9 mouse cellular contexts compared by ENCODE assay signal in genomic region chr8:20380590-20381238, GRCm38 (mm10). TPM values are rescaled to one million over a fixed set of nuclear protein-coding genes. Genes with fewer than 3 reads are reported as not detected.
DNase-seq lines count a peak whose midpoint lies in the region; ATAC-seq and TF ChIP-seq lines count a peak whose summit lies in the region.
"Not testable (repeated sequence)": the region's sequence is repeated elsewhere in the genome, so short reads cannot be mapped to it uniquely, and the experiment has no call there.
"Had no signal": no experiment of that assay in that cellular context is flagged by ENCODE, and none has a peak within 500 bp of the region (broad histone marks: within the 10 kb centered on the region; RNA-seq: fewer than 3 reads in every experiment).

No protein-coding gene starts in this region.

- ATAC-seq in embryonic facial prominence, embryonic 13.5 days (ENCODE audit: insufficient number of reproducible peaks, insufficient read depth, low FRiP score, low TSS enrichment, low read depth) = peak; percentile 89
- peak; percentile 38 to 39; a peak in 2 of 4 replicates for ATAC-seq in hematopoietic stem cell, adult 5-6 weeks (replicated peaks in 1 of 2; ENCODE audit: insufficient read depth in 1 of 2, low FRiP score in 2 of 2, low TSS enrichment in 1 of 2, low read depth in 1 of 2, poor library complexity in 2 of 2, severe bottlenecking in 2 of 2)
- peak; percentile 79 for ATAC-seq in kidney, postnatal 0 days (replicated peaks; ENCODE audit: low FRiP score, low read depth)
- ATAC-seq in liver, embryonic 14.5 days (ENCODE audit: insufficient read depth) = peak; percentile 39; the same call in 1 of the 2 replicates
- ATAC-seq in midbrain, embryonic 13.5 days = peak; percentile 79
- peak; percentile 86 for ATAC-seq in stomach, embryonic 15.5 days (ENCODE audit: insufficient read depth, low FRiP score, low read depth)

- H3K4me3 ChIP-seq in embryonic facial prominence, embryonic 13.5 days; kidney, postnatal 0 days (replicated peaks; ENCODE audit: low read depth, low read length); liver, embryonic 14.5 days (ENCODE audit: insufficient read depth in 1 of 2, low read depth in 2 of 2, low read length in 2 of 2); midbrain, embryonic 13.5 days (replicated peaks); stomach, embryonic 15.5 days (replicated peaks): not testable (repeated sequence)

- H3K27ac ChIP-seq in embryonic facial prominence, embryonic 13.5 days; kidney, postnatal 0 days; liver, embryonic 14.5 days; midbrain, embryonic 13.5 days; stomach, embryonic 15.5 days: not testable (repeated sequence)

- H3K36me3 ChIP-seq in embryonic facial prominence, embryonic 13.5 days; kidney, postnatal 0 days (ENCODE audit: insufficient read depth, low read length); liver, embryonic 14.5 days (replicated peaks; ENCODE audit: control insufficient read depth, insufficient read depth, low read depth); midbrain, embryonic 13.5 days; stomach, embryonic 15.5 days: not testable (repeated sequence)

- H3K9ac ChIP-seq in embryonic facial prominence, embryonic 13.5 days; kidney, postnatal 0 days (ENCODE audit: low read depth, low read length); liver, embryonic 14.5 days (replicated peaks); midbrain, embryonic 13.5 days (replicated peaks); stomach, embryonic 15.5 days: not testable (repeated sequence)

- H3K4me2 ChIP-seq in embryonic facial prominence, embryonic 13.5 days; kidney, postnatal 0 days (ENCODE audit: low read length); liver, embryonic 14.5 days (ENCODE audit: low read depth); midbrain, embryonic 13.5 days (replicated peaks); stomach, embryonic 15.5 days: not testable (repeated sequence)

- peak; percentile 13 for DNase-seq in adrenal gland, adult 2 months
- DNase-seq in gastrocnemius, postnatal 10 days = peak; percentile 31
- not testable (repeated sequence) for DNase-seq in kidney, postnatal 0 days (ENCODE audit: low spot score); liver, embryonic 14.5 days (ENCODE audit: low read depth in 3 of 3, low spot score in 3 of 3)

- TF ChIP-seq EP300 in liver, embryonic 14.5 days (IDR thresholded peaks at IDR 0.05; ENCODE audit: low read depth) = not testable (repeated sequence)

- TF ChIP-seq CTCF in kidney, postnatal 0 days (IDR thresholded peaks at IDR 0.05; ENCODE audit: low read depth); liver, embryonic 14.5 days (IDR thresholded peaks at IDR 0.05; ENCODE audit: low read depth): not testable (repeated sequence)

- not testable (repeated sequence) for H3K9me3 ChIP-seq in embryonic facial prominence, embryonic 13.5 days; kidney, postnatal 0 days (replicated peaks; ENCODE audit: low read length); liver, embryonic 14.5 days (ENCODE audit: control insufficient read depth, low read length); midbrain, embryonic 13.5 days; stomach, embryonic 15.5 days

- not testable (repeated sequence) for H3K4me1 ChIP-seq in embryonic facial prominence, embryonic 13.5 days; kidney, postnatal 0 days (replicated peaks; ENCODE audit: insufficient read depth, low read length); liver, embryonic 14.5 days (replicated peaks; ENCODE audit: control insufficient read depth in 2 of 2, insufficient read depth in 2 of 2, low read length in 1 of 2); midbrain, embryonic 13.5 days (replicated peaks); stomach, embryonic 15.5 days

- WGBS in embryonic facial prominence, embryonic 13.5 days = 77% methylated on average over 7 of the region's 7 CpGs
- WGBS in kidney, postnatal 0 days = 90% methylated on average over 7 of the region's 7 CpGs
- WGBS in liver, embryonic 14.5 days (ENCODE audit: insufficient replicate concordance) = 65% methylated on average over 7 of the region's 7 CpGs
- WGBS in midbrain, embryonic 13.5 days = 88% methylated on average over 7 of the region's 7 CpGs
- WGBS in stomach, embryonic 15.5 days = 79% methylated on average over 7 of the region's 7 CpGs

- H3K27me3 ChIP-seq in embryonic facial prominence, embryonic 13.5 days; kidney, postnatal 0 days (ENCODE audit: insufficient read depth, low read length); liver, embryonic 14.5 days (ENCODE audit: control insufficient read depth, insufficient read depth, low read length); midbrain, embryonic 13.5 days; stomach, embryonic 15.5 days (replicated peaks): not testable (repeated sequence)

RNA-seq across cellular contexts. Expression of gene Gm15319, which starts 17.7 kb away (rescaled TPM):
- 1 to 10 TPM in 1 of 2 experiments, under 1 TPM in 1; 0.41 to 1.2 TPM for total RNA-seq in adrenal gland, adult 2 months (2021)
- polyA plus RNA-seq in adrenal gland, adult 2 months (2012; rRNA removed) = not detected in 2 replicates
- not detected in 2 replicates for polyA plus RNA-seq in embryonic facial prominence, embryonic 13.5 days (2015; fragmentation: Nextera tagmentation; extraction: Ambion mirVana)
- under 1 TPM in 1 of 2 experiments, not detected in 1; 0.09 TPM for total RNA-seq in gastrocnemius, postnatal 10 days (2021)
- not detected in 2 replicates for total RNA-seq in hematopoietic stem cell, adult 5-6 weeks (2017)
- 0.10 TPM in 1 of 2 replicates, not detected in the other for polyA plus RNA-seq in kidney, postnatal 0 days (2015; fragmentation: Nextera tagmentation; extraction: Ambion mirVana)
- not detected in 2 replicates for polyA plus RNA-seq in liver, embryonic 14.5 days (2012; rRNA removed)
- not detected in 2 replicates for polyA plus RNA-seq in liver, embryonic 14.5 days (2014; fragmentation: Nextera tagmentation; extraction: Ambion mirVana)
- polyA plus RNA-seq in midbrain, embryonic 13.5 days (2015; fragmentation: Nextera tagmentation; extraction: Ambion mirVana) = 0.13 and 0.21 TPM in 2 replicates
- 0.09 and 0.21 TPM in 2 replicates for polyA plus RNA-seq in stomach, embryonic 15.5 days (2015; fragmentation: Nextera tagmentation; extraction: Ambion mirVana)
- polyA plus RNA-seq: liver, adult 2 months had no signal

Comparison
In these comparisons a context has a peak if more than half of its experiments do, and no peak if none do; other contexts are left out.
1. ATAC-seq: peak in every context shown above with its lines; median percentile 89 in embryonic facial prominence, embryonic 13.5 days; 86 in stomach, embryonic 15.5 days; 79 in kidney, postnatal 0 days; 79 in midbrain, embryonic 13.5 days; 39 in liver, embryonic 14.5 days; 38 in hematopoietic stem cell, adult 5-6 weeks.